Mouse (Mus musculus) lung, postnatal 0 days (tissue): ENCODE measurements around the gene Cfap43. TPM values are rescaled to one million over a fixed set of nuclear protein-coding genes. Genes with fewer than 3 reads are reported as not detected.
A peak's percentile ranks its signal among the peaks of the same experiment; 100 is the strongest.

Source experiments
- ATAC-seq: fragments of 200-750 bp; cut with Nextera tagmentation; 2 replicates; pipeline ENCODE4 v1.8.0; 2017; ENCODE audit warnings: moderate library complexity
- DNase-seq: peaks from one replicate; pipeline ENCODE4 v3.0.0-alpha.2; 2016; ENCODE audit warnings: low spot score
- H3K27ac ChIP-seq: fragments of 300-500 bp; sonication (generic); 2 replicates; pipeline ENCODE4 v1.5.1; 2014; ENCODE audit warnings: antibody characterized with exemption, mild to moderate bottlenecking, low read length, mixed read lengths
- H3K27me3 ChIP-seq: fragments of 300-500 bp; sonication (generic); replicated peaks from 2 replicates; pipeline ENCODE4 v1.6.1; 2014; ENCODE audit warnings: low read length, mixed read lengths; ENCODE audit not compliant: insufficient read depth
- H3K36me3 ChIP-seq: fragments of 300-500 bp; sonication (generic); 2 replicates; pipeline ENCODE4 v1.6.1; 2014; ENCODE audit warnings: low read length, mixed read lengths; ENCODE audit not compliant: insufficient read depth
- H3K4me1 ChIP-seq: fragments of 300-500 bp; sonication (generic); 2 replicates; pipeline ENCODE4 v1.6.1; 2014; ENCODE audit warnings: antibody characterized with exemption, low read depth, low read length, mixed read lengths; ENCODE audit not compliant: insufficient read depth
- H3K4me2 ChIP-seq: fragments of 300-500 bp; sonication (generic); replicated peaks from 2 replicates; pipeline ENCODE4 v1.6.1; 2014; ENCODE audit warnings: low read depth, mild to moderate bottlenecking, low read length, moderate library complexity, mixed read lengths
- H3K4me3 ChIP-seq: fragments of 300-500 bp; sonication (generic); 2 replicates; pipeline ENCODE4 v1.5.1; 2014; ENCODE audit warnings: low read depth, low read length
- H3K9ac ChIP-seq: fragments of 300-500 bp; sonication (generic); replicated peaks from 2 replicates; pipeline ENCODE4 v1.6.1; 2014; ENCODE audit warnings: low read depth, mild to moderate bottlenecking
- H3K9me3 ChIP-seq: fragments of 300-500 bp; sonication (generic); 2 replicates; pipeline ENCODE4 v1.6.1; 2016; ENCODE audit warnings: low read length, mixed read lengths
- CTCF ChIP-seq: IDR thresholded peaks from 2 replicates; pipeline ENCODE4 v1.5.1; 2016; ENCODE audit warnings: antibody characterized with exemption, mild to moderate bottlenecking
- EP300 ChIP-seq: IDR thresholded peaks from 2 replicates; pipeline ENCODE4 v1.6.1; 2016; ENCODE audit warnings: antibody characterized with exemption, mild to moderate bottlenecking, control low read depth
- WGBS: fragments of 180-500 bp; shearing (Covaris S2); extraction: QIAGEN DNeasy Blood & Tissue Kit; methylation state at CpG from one replicate; pipeline ENCODE4 v1.1.7; 2014; 5-methylcytosine and 5-hydroxymethylcytosine counted together
- polyA plus RNA-seq: library from polyadenylated mRNA; unstranded; fragments of >200 nt; fragmentation: Nextera tagmentation; extraction: Ambion mirVana; gene quantifications from 2 replicates; pipeline ENCODE4 v1.2.1, GENCODE M21; 2015

The Cfap43 gene
- polyA plus RNA-seq, 1 experiment from 2014 or later = 4.9 TPM

- H3K9ac ChIP-seq = no peak overlapping the region
- H3K4me2 ChIP-seq = no peak overlapping the region
- no peak for ATAC-seq
- no peaks in the 10 kb centered on the region for H3K27me3 ChIP-seq
- TF ChIP-seq EP300 (no peak), CTCF (no peak)
- no peaks in the 10 kb centered on the region for H3K36me3 ChIP-seq
- H3K4me3 ChIP-seq = no peak overlapping the region
- no peaks in the 10 kb centered on the region for H3K4me1 ChIP-seq
- H3K9me3 ChIP-seq = no peaks in the 10 kb centered on the region
- no peak for DNase-seq
- no peak overlapping the region for H3K27ac ChIP-seq
- 96% methylated on average over 9 of the region's 9 CpGs for WGBS
Observed at GRCm38 (mm10) chr19:47864051-47864450, 55.0 kb downstream of the Cfap43 start.

- Histone ChIP-seq H3K27me3 (no peaks in the 10 kb centered on the region), H3K27ac (no peak overlapping the region), H3K36me3 (no peaks in the 10 kb centered on the region), H3K4me2 (no peak overlapping the region), H3K9me3 (no peaks in the 10 kb centered on the region), H3K4me1 (no peaks in the 10 kb centered on the region), H3K9ac (no peak overlapping the region), H3K4me3 (no peak overlapping the region)
- whole genome bisulfite sequencing = 95% methylated on average over 3 of the region's 3 CpGs
- no peak for ATAC-seq
- DNase-seq = no peak
- TF ChIP-seq CTCF (no peak), EP300 (no peak)
Observed at GRCm38 (mm10) chr19:47862581-47862980, 56.5 kb downstream of the Cfap43 start.

- Histone ChIP-seq H3K4me1 (peaks cover 14% of the 10 kb centered on the region), H3K27me3 (no peaks in the 10 kb centered on the region), H3K4me2 (no peak overlapping the region), H3K9me3 (no peaks in the 10 kb centered on the region), H3K27ac (peak overlapping the region; percentile 47; the same call in 1 of the 2 replicates), H3K9ac (no peak overlapping the region), H3K36me3 (no peaks in the 10 kb centered on the region), H3K4me3 (no peak overlapping the region)
- TF ChIP-seq CTCF (no peak), EP300 (peak; percentile 43)
- DNase-seq = peak; percentile 31
- peak; percentile 18; the same call in 1 of the 2 replicates for ATAC-seq
- WGBS = 68% methylated on average over 8 of the region's 8 CpGs
Observed at GRCm38 (mm10) chr19:47859180-47859579, 59.9 kb downstream of the Cfap43 start.

GRCm38 (mm10) chr19:47857957-47858942, 60.8 kb downstream of the Cfap43 start:
- TF ChIP-seq EP300 (0 out of 2 replicates have a peak, but pooled peaks have one; percentile 37), CTCF (peak; percentile 18; the same call in 1 of the 2 replicates)
- Histone ChIP-seq H3K27me3 (no peaks in the 10 kb centered on the region), H3K9me3 (no peaks in the 10 kb centered on the region), H3K4me3 (no peak overlapping the region), H3K27ac (peak overlapping the region; percentile 47; the same call in 1 of the 2 replicates), H3K9ac (no peak overlapping the region), H3K4me1 (peaks cover 15% of the 10 kb centered on the region), H3K36me3 (no peaks in the 10 kb centered on the region), H3K4me2 (no peak overlapping the region)
- DNase-seq = peak; percentile 79
- WGBS = 63% methylated on average over 18 of the region's 18 CpGs
- ATAC-seq = peak; percentile 44

GRCm38 (mm10) chr19:47854796-47855783, 64.0 kb downstream of the Cfap43 start, which contains the start of gene Gsto1:
Gene Gsto1 (plus strand): TSS chr19:47854970.
- peak; percentile 93 for ATAC-seq
- TF ChIP-seq CTCF = peak; percentile 5; the same call in 1 of the 2 replicates
- no peak for TF ChIP-seq EP300
- peak within 1 kb of the TSS; percentile 54 for H3K9ac ChIP-seq
- no peaks in the 10 kb centered on the region for H3K9me3 ChIP-seq
- H3K27ac ChIP-seq = peak within 1 kb of the TSS; percentile 68
- no peaks in the 10 kb centered on the region for H3K36me3 ChIP-seq
- peaks cover 15% of the 10 kb centered on the region for H3K4me1 ChIP-seq
- H3K4me3 ChIP-seq = peak within 1 kb of the TSS; percentile 53
- under 1% methylated on average over 59 of the region's 60 CpGs for WGBS
- H3K27me3 ChIP-seq = no peaks in the 10 kb centered on the region
- H3K4me2 ChIP-seq = peak within 1 kb of the TSS; percentile 87
- peak; percentile 92 for DNase-seq
